36 mouse cellular contexts compared by ENCODE assay signal in the genomic region with DNA sequence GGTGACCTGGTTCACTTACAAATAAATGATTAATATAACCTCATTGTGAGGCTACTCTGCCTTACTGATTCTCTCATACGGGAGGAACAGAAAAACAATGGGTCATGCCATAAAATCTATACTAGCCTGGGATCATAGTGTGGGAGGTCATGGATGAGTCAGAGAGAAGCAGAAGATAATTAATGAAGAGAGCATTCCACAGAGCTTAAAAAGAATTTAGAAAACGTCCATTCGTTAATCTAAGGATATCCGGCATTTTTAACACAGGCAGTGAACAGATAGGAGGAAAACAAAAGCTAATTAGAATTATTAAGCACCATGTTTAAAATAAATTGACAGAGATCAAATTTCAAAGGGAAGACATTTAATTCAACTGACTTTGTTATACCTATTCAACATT. TPM values are rescaled to one million over a fixed set of nuclear protein-coding genes. Genes with fewer than 3 reads are reported as not detected.
"Had no signal": no experiment of that assay in that cellular context is flagged by ENCODE, and none has a peak within 500 bp of the region (broad histone marks: within the 10 kb centered on the region; RNA-seq: fewer than 3 reads in every experiment).

No protein-coding gene starts in this region.

- DNase-seq: left cerebral cortex, postnatal 4 days; liver, embryonic 13.5 days; liver, postnatal 0 days; lung, adult 18-20 months; lung, adult 2 months; lung, embryonic 14.5 days; lung, postnatal 10 days; lung, postnatal 14 days; lung, postnatal 36 days; lung, postnatal 4 days; midbrain, embryonic 14.5 days had no signal

- H3K4me1 ChIP-seq: limb, embryonic 10.5 days; limb, embryonic 12.5 days; limb, embryonic 13.5 days; limb, embryonic 15.5 days; lung, embryonic 15.5 days; megakaryocyte, embryonic 14.5 days; midbrain, embryonic 10.5 days; midbrain, embryonic 12.5 days; midbrain, embryonic 13.5 days; midbrain, embryonic 15.5 days; neural tube, embryonic 12.5 days; neural tube, embryonic 13.5 days had no signal

- H3K4me2 ChIP-seq: limb, embryonic 12.5 days; limb, embryonic 13.5 days; limb, embryonic 15.5 days; liver, embryonic 11.5 days; liver, embryonic 12.5 days; liver, embryonic 13.5 days; liver, embryonic 15.5 days; lung, embryonic 14.5 days; lung, embryonic 15.5 days; midbrain, embryonic 11.5 days; midbrain, embryonic 12.5 days; midbrain, embryonic 13.5 days; midbrain, embryonic 15.5 days; neural tube, embryonic 12.5 days; neural tube, embryonic 13.5 days had no signal

- H3K27ac ChIP-seq: limb, embryonic 10.5 days; limb, embryonic 12.5 days; limb, embryonic 13.5 days; limb, embryonic 15.5 days; liver, embryonic 12.5 days; liver, embryonic 13.5 days; liver, embryonic 14.5 days; liver, embryonic 15.5 days; lung, embryonic 15.5 days; macrophage; midbrain, embryonic 10.5 days; midbrain, embryonic 12.5 days; midbrain, embryonic 13.5 days; midbrain, embryonic 15.5 days; neural tube, embryonic 12.5 days; neural tube, embryonic 13.5 days had no signal

- ATAC-seq: liver, embryonic 12.5 days; liver, postnatal 0 days; lung, postnatal 0 days; midbrain, embryonic 13.5 days; midbrain, embryonic 15.5 days; midbrain, embryonic 16.5 days had no signal

- H3K9me3 ChIP-seq: limb, embryonic 10.5 days; limb, embryonic 12.5 days; limb, embryonic 13.5 days; limb, embryonic 15.5 days; liver, embryonic 12.5 days; liver, embryonic 13.5 days; liver, embryonic 15.5 days; lung, embryonic 15.5 days; megakaryocyte, embryonic 14.5 days; midbrain, embryonic 10.5 days; midbrain, embryonic 12.5 days; midbrain, embryonic 13.5 days; midbrain, embryonic 15.5 days; neural tube, embryonic 12.5 days; neural tube, embryonic 13.5 days had no signal

- H3K27me3 ChIP-seq: liver, embryonic 13.5 days; lung, embryonic 15.5 days; midbrain, embryonic 15.5 days; neural tube, embryonic 12.5 days had no signal

- H3K4me3 ChIP-seq: limb, embryonic 10.5 days; limb, embryonic 12.5 days; limb, embryonic 13.5 days; limb, embryonic 15.5 days; liver, embryonic 12.5 days; liver, embryonic 13.5 days; liver, embryonic 15.5 days; lung, embryonic 15.5 days; megakaryocyte, embryonic 14.5 days; midbrain, embryonic 10.5 days; midbrain, embryonic 12.5 days; midbrain, embryonic 13.5 days; midbrain, embryonic 15.5 days; myocyte; neural tube, embryonic 12.5 days; neural tube, embryonic 13.5 days had no signal

- H3K36me3 ChIP-seq: limb, embryonic 10.5 days; limb, embryonic 12.5 days; limb, embryonic 13.5 days; limb, embryonic 15.5 days; liver, embryonic 12.5 days; liver, embryonic 13.5 days; liver, embryonic 15.5 days; lung, embryonic 15.5 days; midbrain, embryonic 10.5 days; midbrain, embryonic 12.5 days; midbrain, embryonic 13.5 days; midbrain, embryonic 15.5 days; neural tube, embryonic 12.5 days; neural tube, embryonic 13.5 days had no signal

- H3K9ac ChIP-seq: limb, embryonic 12.5 days; limb, embryonic 13.5 days; limb, embryonic 15.5 days; liver, embryonic 12.5 days; liver, embryonic 13.5 days; liver, embryonic 14.5 days; liver, embryonic 15.5 days; liver, postnatal 0 days; lung, embryonic 14.5 days; lung, embryonic 15.5 days; midbrain, embryonic 12.5 days; midbrain, embryonic 13.5 days; midbrain, embryonic 15.5 days; neural tube, embryonic 12.5 days; neural tube, embryonic 13.5 days had no signal

RNA-seq across cellular contexts. Expression of gene Rtl9, which starts 59.5 kb away (rescaled TPM):
- total RNA-seq: liver, adult 2 months; megakaryocyte progenitor cell, adult 5-6 weeks; megakaryocyte, adult 5-6 weeks; megakaryocyte-erythroid progenitor cell, adult 5-6 weeks had no signal
- polyA plus RNA-seq: liver, adult 2 months; liver, embryonic 13.5 days; liver, postnatal 0 days; macrophage had no signal
